Mouse (Mus musculus): ENCODE measurements around the gene Gga1. TPM values are rescaled to one million over a fixed set of nuclear protein-coding genes. Genes with fewer than 3 reads are reported as not detected.

Gga1 gene
- polyA plus RNA-seq, 1 experiment from 2014 or later: 36.4 TPM

- Histone ChIP-seq H3K27ac (ENCODE audit: low read depth, low read length) (no peak overlapping the region), H3K9ac (ENCODE audit: low read length) (no peak overlapping the region), H3K4me1 (ENCODE audit: control insufficient read depth, insufficient read depth, low read length) (no peaks in the 10 kb centered on the region; the same call in 1 of the 2 replicates), H3K9me3 (ENCODE audit: control insufficient read depth, low read length) (no peaks in the 10 kb centered on the region), H3K36me3 (ENCODE audit: control insufficient read depth, insufficient read depth, low read length) (no peaks in the 10 kb centered on the region), H3K4me3 (ENCODE audit: low read depth, low read length) (no peak overlapping the region), H3K27me3 (ENCODE audit: control insufficient read depth, insufficient read depth, low read length) (no peaks in the 10 kb centered on the region), H3K4me2 (ENCODE audit: low read depth) (no peak overlapping the region)
- ATAC-seq (ENCODE audit: insufficient read depth, low FRiP score, low TSS enrichment) (no peak), DNase-seq (ENCODE audit: low spot score) (no peak)
- WGBS: 80% methylated on average over 15 of the region's 15 CpGs
Measured at GRCm38 (mm10) chr15:78850059-78850824, 26.7 kb upstream of the Gga1 start.

DNA sequence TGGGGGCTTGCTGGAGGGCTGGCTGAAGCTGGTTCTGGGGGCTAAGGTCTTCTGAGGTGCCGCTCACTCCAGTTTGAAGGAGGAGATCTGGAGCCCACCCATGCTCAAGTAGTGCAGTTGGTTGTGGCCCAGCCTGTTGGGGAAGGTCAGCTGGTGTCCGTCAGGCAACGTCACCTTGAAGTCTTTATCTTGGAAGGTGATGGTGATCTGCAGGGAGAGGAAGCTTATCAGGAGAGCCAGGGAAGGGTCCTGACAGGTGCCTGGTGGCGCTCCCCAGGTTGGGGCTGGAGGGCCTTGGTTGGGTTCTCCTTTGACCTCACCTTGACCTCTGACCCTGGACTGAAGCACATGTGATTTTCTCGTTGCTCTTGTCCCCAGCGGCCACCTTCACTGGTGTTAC lies 26.0 kb upstream of the Gga1 start:
- H3K36me3 ChIP-seq (ENCODE audit: control insufficient read depth, insufficient read depth, low read length): no peaks in the 10 kb centered on the region
- H3K4me3 ChIP-seq (ENCODE audit: low read depth, low read length): no peak overlapping the region
- DNase-seq (ENCODE audit: low spot score): no peak
- no peak overlapping the region for H3K27ac ChIP-seq (ENCODE audit: low read depth, low read length)
- H3K9me3 ChIP-seq (ENCODE audit: control insufficient read depth, low read length): no peaks in the 10 kb centered on the region
- 74% methylated on average over 6 of the region's 6 CpGs for WGBS
- H3K4me1 ChIP-seq (ENCODE audit: control insufficient read depth, insufficient read depth, low read length): no peaks in the 10 kb centered on the region
- H3K27me3 ChIP-seq (ENCODE audit: control insufficient read depth, insufficient read depth, low read length): no peaks in the 10 kb centered on the region
- no peak for ATAC-seq (ENCODE audit: insufficient read depth, low FRiP score, low TSS enrichment)
- no peak overlapping the region for H3K4me2 ChIP-seq (ENCODE audit: low read depth)
- H3K9ac ChIP-seq (ENCODE audit: low read length): no peak overlapping the region

- H3K27ac ChIP-seq (ENCODE audit: low read depth, low read length): no peak overlapping the region
- WGBS: 19% methylated on average over 13 of the region's 13 CpGs
- no peaks in the 10 kb centered on the region for H3K36me3 ChIP-seq (ENCODE audit: control insufficient read depth, insufficient read depth, low read length)
- ATAC-seq (ENCODE audit: insufficient read depth, low FRiP score, low TSS enrichment) (peak; percentile 74), DNase-seq (ENCODE audit: low spot score) (peak; percentile 89)
- H3K9me3 ChIP-seq (ENCODE audit: control insufficient read depth, low read length): no peaks in the 10 kb centered on the region
- H3K4me1 ChIP-seq (ENCODE audit: control insufficient read depth, insufficient read depth, low read length): no peaks in the 10 kb centered on the region
- no peak overlapping the region for H3K4me3 ChIP-seq (ENCODE audit: low read depth, low read length)
- H3K4me2 ChIP-seq (ENCODE audit: low read depth): no peak overlapping the region; the same call in 1 of the 2 replicates
- H3K9ac ChIP-seq (ENCODE audit: low read length): no peak overlapping the region
- H3K27me3 ChIP-seq (ENCODE audit: control insufficient read depth, insufficient read depth, low read length): no peaks in the 10 kb centered on the region
Measured at GRCm38 (mm10) chr15:78851505-78852153, 25.4 kb upstream of the Gga1 start.

- no peaks in the 10 kb centered on the region for H3K36me3 ChIP-seq (ENCODE audit: control insufficient read depth, insufficient read depth, low read length)
- no peak within 1 kb of the TSS for H3K4me3 ChIP-seq (ENCODE audit: low read depth, low read length)
- no peaks in the 10 kb centered on the region for H3K4me1 ChIP-seq (ENCODE audit: control insufficient read depth, insufficient read depth, low read length)
- ATAC-seq (ENCODE audit: insufficient read depth, low FRiP score, low TSS enrichment): no peak
- H3K4me2 ChIP-seq (ENCODE audit: low read depth): no peak within 1 kb of the TSS
- no peaks in the 10 kb centered on the region for H3K9me3 ChIP-seq (ENCODE audit: control insufficient read depth, low read length)
- no peak within 1 kb of the TSS for H3K27ac ChIP-seq (ENCODE audit: low read depth, low read length)
- H3K9ac ChIP-seq (ENCODE audit: low read length): no peak within 1 kb of the TSS
- 82% methylated on average over 8 of the region's 8 CpGs for WGBS
- no peaks in the 10 kb centered on the region for H3K27me3 ChIP-seq (ENCODE audit: control insufficient read depth, insufficient read depth, low read length)
- DNase-seq (ENCODE audit: low spot score): no peak
Measured at GRCm38 (mm10) chr15:78855303-78855965, 21.6 kb upstream of the Gga1 start, which contains the start of gene Lgals2. Lgals2 (minus strand) TSS chr15:78855529.

DNA sequence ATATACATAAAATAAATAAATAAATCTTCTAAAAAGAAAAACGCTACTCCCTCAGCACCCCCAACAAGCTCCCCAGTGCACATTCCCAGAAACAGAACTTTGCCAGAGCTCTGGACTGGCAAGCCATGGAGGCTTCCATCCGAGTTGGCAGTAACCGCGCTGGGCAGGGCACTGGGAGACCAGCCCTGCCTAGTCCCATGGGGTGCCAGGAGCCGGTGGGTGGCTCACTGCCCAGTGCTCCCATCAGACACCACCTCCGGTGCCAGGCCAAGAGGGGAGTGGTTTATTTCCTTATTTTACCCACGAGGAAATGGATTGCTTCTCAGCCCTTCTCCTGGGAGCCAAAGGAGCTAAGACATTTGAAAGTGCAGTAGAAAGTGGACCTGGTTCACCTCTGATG lies 20.0 kb upstream of the Gga1 start:
- no peak overlapping the region for H3K9ac ChIP-seq (ENCODE audit: low read length)
- H3K4me2 ChIP-seq (ENCODE audit: low read depth): no peak overlapping the region
- H3K9me3 ChIP-seq (ENCODE audit: control insufficient read depth, low read length): no peaks in the 10 kb centered on the region
- no peaks in the 10 kb centered on the region for H3K27me3 ChIP-seq (ENCODE audit: control insufficient read depth, insufficient read depth, low read length)
- H3K36me3 ChIP-seq (ENCODE audit: control insufficient read depth, insufficient read depth, low read length): no peaks in the 10 kb centered on the region
- ATAC-seq (ENCODE audit: insufficient read depth, low FRiP score, low TSS enrichment) (no peak), DNase-seq (ENCODE audit: low spot score) (no peak)
- H3K4me1 ChIP-seq (ENCODE audit: control insufficient read depth, insufficient read depth, low read length): no peaks in the 10 kb centered on the region
- no peak overlapping the region for H3K4me3 ChIP-seq (ENCODE audit: low read depth, low read length)
- WGBS: 84% methylated on average over 7 of the region's 7 CpGs
- H3K27ac ChIP-seq (ENCODE audit: low read depth, low read length): no peak overlapping the region

- no peaks in the 10 kb centered on the region for H3K9me3 ChIP-seq (ENCODE audit: control insufficient read depth, low read length)
- H3K4me1 ChIP-seq (ENCODE audit: control insufficient read depth, insufficient read depth, low read length): no peaks in the 10 kb centered on the region
- WGBS: 73% methylated on average over 4 of the region's 4 CpGs
- no peak for ATAC-seq (ENCODE audit: insufficient read depth, low FRiP score, low TSS enrichment)
- no peaks in the 10 kb centered on the region for H3K36me3 ChIP-seq (ENCODE audit: control insufficient read depth, insufficient read depth, low read length)
- no peak for DNase-seq (ENCODE audit: low spot score)
- H3K4me2 ChIP-seq (ENCODE audit: low read depth): no peak overlapping the region
- H3K4me3 ChIP-seq (ENCODE audit: low read depth, low read length): no peak overlapping the region
- no peak overlapping the region for H3K9ac ChIP-seq (ENCODE audit: low read length)
- H3K27me3 ChIP-seq (ENCODE audit: control insufficient read depth, insufficient read depth, low read length): no peaks in the 10 kb centered on the region
- H3K27ac ChIP-seq (ENCODE audit: low read depth, low read length): no peak overlapping the region
Measured at GRCm38 (mm10) chr15:78859311-78859710, 17.7 kb upstream of the Gga1 start.

DNA sequence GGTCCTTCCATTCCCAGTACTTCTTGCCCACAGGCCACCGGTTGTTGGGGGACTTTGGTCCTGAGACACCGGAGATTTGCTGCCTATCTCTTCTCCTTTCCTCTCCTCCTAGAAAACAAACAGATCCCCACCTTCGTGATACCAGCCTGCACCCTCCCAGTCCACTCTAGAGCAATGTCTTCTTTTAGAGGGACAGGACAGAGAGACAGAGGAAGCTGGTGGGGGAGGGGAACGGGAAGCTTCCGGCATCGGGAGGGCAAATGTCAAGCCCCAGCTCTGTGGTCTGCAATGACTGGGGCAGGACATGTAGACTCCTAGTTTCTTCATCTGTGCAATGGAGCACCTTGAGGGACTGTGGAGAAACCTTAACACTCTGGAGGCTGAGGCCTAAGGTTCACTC lies 17.3 kb upstream of the Gga1 start:
- 79% methylated on average over 6 of the region's 6 CpGs for WGBS
- no peaks in the 10 kb centered on the region for H3K36me3 ChIP-seq (ENCODE audit: control insufficient read depth, insufficient read depth, low read length)
- DNase-seq (ENCODE audit: low spot score) (no peak), ATAC-seq (ENCODE audit: insufficient read depth, low FRiP score, low TSS enrichment) (no peak)
- H3K27me3 ChIP-seq (ENCODE audit: control insufficient read depth, insufficient read depth, low read length): no peaks in the 10 kb centered on the region
- H3K9me3 ChIP-seq (ENCODE audit: control insufficient read depth, low read length): no peaks in the 10 kb centered on the region
- H3K9ac ChIP-seq (ENCODE audit: low read length): no peak overlapping the region
- no peak overlapping the region for H3K4me2 ChIP-seq (ENCODE audit: low read depth)
- H3K4me3 ChIP-seq (ENCODE audit: low read depth, low read length): no peak overlapping the region
- no peak overlapping the region for H3K27ac ChIP-seq (ENCODE audit: low read depth, low read length)
- H3K4me1 ChIP-seq (ENCODE audit: control insufficient read depth, insufficient read depth, low read length): no peaks in the 10 kb centered on the region

- ATAC-seq (ENCODE audit: insufficient read depth, low FRiP score, low TSS enrichment): no peak
- no peak overlapping the region for H3K4me2 ChIP-seq (ENCODE audit: low read depth)
- H3K36me3 ChIP-seq (ENCODE audit: control insufficient read depth, insufficient read depth, low read length): no peaks in the 10 kb centered on the region
- no peaks in the 10 kb centered on the region for H3K4me1 ChIP-seq (ENCODE audit: control insufficient read depth, insufficient read depth, low read length)
- H3K9ac ChIP-seq (ENCODE audit: low read length): no peak overlapping the region
- no peak overlapping the region for H3K27ac ChIP-seq (ENCODE audit: low read depth, low read length)
- WGBS: 94% methylated on average over 5 of the region's 5 CpGs
- H3K27me3 ChIP-seq (ENCODE audit: control insufficient read depth, insufficient read depth, low read length): no peaks in the 10 kb centered on the region
- no peak for DNase-seq (ENCODE audit: low spot score)
- H3K4me3 ChIP-seq (ENCODE audit: low read depth, low read length): no peak overlapping the region
- H3K9me3 ChIP-seq (ENCODE audit: control insufficient read depth, low read length): no peaks in the 10 kb centered on the region
Measured at GRCm38 (mm10) chr15:78862280-78862679, 14.7 kb upstream of the Gga1 start.
